Mouse (Mus musculus) bone marrow macrophage, adult 2 months (primary cell): ENCODE measurements around the gene Gdf10.

ENCODE experiments used
- CTCF ChIP-seq: IDR thresholded peaks from 2 replicates; pipeline ENCODE4 v1.5.1; 2012; ENCODE audit warnings: low read depth, mild to moderate bottlenecking, low read length, moderate library complexity
- POLR2A ChIP-seq: IDR thresholded peaks from 2 replicates; pipeline ENCODE4 v1.6.1; 2012; ENCODE audit warnings: mild to moderate bottlenecking, low read depth, low read length, borderline replicate concordance

- TF ChIP-seq CTCF (no peak), POLR2A (no peak)
Measured at GRCm38 (mm10) chr14:33920727-33921559, 2.4 kb upstream of the Gdf10 start.
